In genomic region chr2:159986719-159987118, GRCm38 (mm10) we compare ENCODE assay signal across 25 mouse cellular contexts.
"Had no signal": no experiment of that assay in that cellular context is flagged by ENCODE, and none has a peak within 500 bp of the region (broad histone marks: within the 10 kb centered on the region; RNA-seq: fewer than 3 reads in every experiment).

No protein-coding gene starts in this region.

- H3K27me3 ChIP-seq: heart, embryonic 13.5 days; heart, embryonic 15.5 days; hindbrain, embryonic 13.5 days; hindbrain, embryonic 15.5 days; limb, embryonic 15.5 days; liver, embryonic 12.5 days had no signal

- H3K9ac ChIP-seq: heart, embryonic 13.5 days; heart, embryonic 15.5 days; hindbrain, embryonic 13.5 days; hindbrain, embryonic 15.5 days; limb, embryonic 13.5 days; limb, embryonic 15.5 days; liver, embryonic 12.5 days; liver, embryonic 14.5 days had no signal

- ATAC-seq: hindbrain, postnatal 0 days; intestine, embryonic 16.5 days; liver, embryonic 12.5 days had no signal

- H3K4me1 ChIP-seq: heart, embryonic 15.5 days; hindbrain, embryonic 13.5 days; hindbrain, embryonic 15.5 days; limb, embryonic 13.5 days; limb, embryonic 15.5 days; liver, embryonic 12.5 days had no signal

- H3K9me3 ChIP-seq: heart, embryonic 13.5 days; heart, embryonic 15.5 days; hindbrain, embryonic 13.5 days; hindbrain, embryonic 15.5 days; limb, embryonic 13.5 days; limb, embryonic 15.5 days; liver, embryonic 12.5 days had no signal

- H3K4me3 ChIP-seq: gastrocnemius, adult 2 months; heart, embryonic 13.5 days; heart, embryonic 15.5 days; hindbrain, embryonic 13.5 days; hindbrain, embryonic 15.5 days; layer of hippocampus, adult 2 months; limb, embryonic 13.5 days; limb, embryonic 15.5 days; liver, embryonic 12.5 days had no signal

- H3K27ac ChIP-seq: gastrocnemius, adult 2 months; heart, embryonic 13.5 days; heart, embryonic 15.5 days; hindbrain, embryonic 13.5 days; hindbrain, embryonic 15.5 days; hindbrain, postnatal 0 days; layer of hippocampus, adult 2 months; limb, embryonic 13.5 days; limb, embryonic 15.5 days; liver, embryonic 12.5 days; liver, embryonic 14.5 days had no signal

- H3K4me2 ChIP-seq: heart, embryonic 11.5 days; heart, embryonic 13.5 days; heart, embryonic 15.5 days; hindbrain, embryonic 13.5 days; hindbrain, embryonic 15.5 days; limb, embryonic 13.5 days; limb, embryonic 15.5 days; liver, embryonic 12.5 days had no signal

- H3K36me3 ChIP-seq: heart, embryonic 13.5 days; heart, embryonic 15.5 days; hindbrain, embryonic 13.5 days; hindbrain, embryonic 15.5 days; limb, embryonic 13.5 days; limb, embryonic 15.5 days; liver, embryonic 12.5 days had no signal

- DNase-seq: gastrocnemius, adult 2 months; gastrocnemius, postnatal 10 days; gastrocnemius, postnatal 25 days; heart, adult 18-20 months; heart, postnatal 14 days; heart, postnatal 36 days; kidney, adult 18-20 months; kidney, adult 8-10 months; kidney, postnatal 10 days; kidney, postnatal 25 days; kidney, postnatal 4 days; layer of hippocampus, postnatal 36 days; left cerebral cortex, postnatal 4 days had no signal
